Mouse (Mus musculus) gastrocnemius, postnatal 10 days (tissue): ENCODE results near the gene Cep128. TPM values are rescaled to one million over a fixed set of nuclear protein-coding genes. Genes with fewer than 3 reads are reported as not detected.
A peak's percentile ranks its signal among the peaks of the same experiment; 100 is the strongest.
"Not testable (repeated sequence)": the region's sequence is repeated elsewhere in the genome, so short reads cannot be mapped to it uniquely, and the experiment has no call there.

Experiments
- DNase-seq: peaks from one replicate; pipeline ENCODE4 v3.0.0; 2021; ENCODE audit warnings: mixed read lengths
- long read RNA-seq, 2 experiments: library from polyadenylated mRNA; stranded (forward); transcript quantifications; one replicate each; pipeline ENCODE4 v2.0.0; 2021
- total RNA-seq, 2 experiments: library from RNA; stranded (reverse); gene quantifications; 2 replicates each; pipeline ENCODE4 v1.2.3; 2021

Cep128 gene
- 1 to 10 TPM; 5.1 to 6.0 TPM for total RNA-seq
- long read RNA-seq, experiment 1, partial matches to known transcripts, result 1 of 6 reads
- long read RNA-seq, experiment 1, other reads (novel, unspliced or antisense), result 5 of 6 reads
- long read RNA-seq, experiment 2, partial matches to known transcripts, result 0 of 6 reads
- long read RNA-seq, experiment 2, other reads (novel, unspliced or antisense), result 6 of 6 reads

- peak; percentile 87 for DNase-seq
Measured at GRCm38 (mm10) chr12:91384281-91385017, at the start of gene Cep128, which contains the start of gene Tshr. Gene Cep128, minus strand, starts transcription at chr12:91384409. Gene Tshr, plus strand, starts transcription at chr12:91384563.

DNA sequence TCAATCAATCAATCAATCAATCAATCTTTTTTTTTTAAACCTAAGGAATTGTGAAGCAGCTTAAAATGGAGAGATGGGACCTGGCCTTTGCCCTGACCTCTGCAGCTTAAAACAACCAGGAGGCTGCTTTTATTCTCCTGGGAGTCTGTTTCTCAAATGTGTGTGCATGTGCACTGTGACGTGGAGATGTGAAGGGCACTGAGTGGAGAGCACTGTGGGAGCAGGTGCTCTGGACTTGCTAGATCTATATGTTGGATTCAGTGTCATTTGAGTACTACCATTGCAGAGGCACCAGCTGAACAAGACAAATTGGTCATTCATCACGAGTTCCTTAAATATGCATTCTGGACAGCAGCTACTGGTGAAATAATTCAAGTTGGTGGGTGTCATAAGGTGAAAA, 42.9 kb upstream of the Cep128 start:
- no peak for DNase-seq

- no peak for DNase-seq
Measured at GRCm38 (mm10) chr12:91426499-91426898, 42.3 kb upstream of the Cep128 start.

GRCm38 (mm10) chr12:91423125-91423820, 39.1 kb upstream of the Cep128 start:
- peak; percentile 30 for DNase-seq

- no peak for DNase-seq
Measured at GRCm38 (mm10) chr12:91421272-91421671, 37.1 kb upstream of the Cep128 start.

- DNase-seq, result peak; percentile 65
Measured at GRCm38 (mm10) chr12:91418791-91419190, 34.6 kb upstream of the Cep128 start.

- DNase-seq, result no peak
Measured at GRCm38 (mm10) chr12:91416828-91417227, 32.6 kb upstream of the Cep128 start.

DNA sequence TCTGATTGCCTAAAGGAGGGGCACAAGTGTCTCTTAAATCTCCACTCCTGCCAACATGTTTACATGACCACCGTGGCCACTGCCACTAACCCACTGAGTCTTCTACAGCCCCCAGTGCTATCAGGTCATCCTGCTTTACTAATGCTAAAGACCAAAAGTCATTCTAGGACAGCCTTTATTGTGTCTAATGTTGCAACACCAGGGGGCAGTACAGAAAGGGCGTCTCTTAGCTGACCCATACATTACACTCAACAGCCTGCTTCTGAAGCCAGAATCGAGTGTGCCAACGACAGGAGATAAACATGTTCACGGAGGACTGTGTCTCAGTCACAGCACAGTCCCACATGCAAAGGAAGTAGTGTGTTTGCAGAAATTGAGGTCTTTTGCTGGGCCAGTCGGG, 30.9 kb upstream of the Cep128 start:
- DNase-seq, result no peak

GRCm38 (mm10) chr12:91412461-91413182, 28.4 kb upstream of the Cep128 start:
- no peak for DNase-seq

DNA sequence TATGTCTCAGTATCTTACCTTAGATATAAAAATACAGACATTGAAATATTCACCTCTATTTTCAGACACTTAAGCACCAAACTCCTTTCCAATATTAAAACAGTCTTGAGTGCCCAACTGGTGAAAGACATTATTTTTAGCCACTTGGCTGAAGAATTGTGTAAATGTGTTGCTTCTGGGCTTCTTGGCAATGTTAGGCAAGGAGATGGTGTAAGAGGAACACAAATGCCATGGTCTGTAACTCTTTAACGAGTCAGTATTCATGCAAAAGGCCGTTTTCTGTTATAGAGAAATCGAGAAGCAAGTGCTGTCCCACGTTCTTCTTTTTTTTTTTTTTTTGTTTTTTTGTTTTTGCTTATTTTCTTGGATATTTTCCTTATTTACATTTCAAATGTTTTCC, 26.1 kb upstream of the Cep128 start:
- DNase-seq, result no peak

DNA sequence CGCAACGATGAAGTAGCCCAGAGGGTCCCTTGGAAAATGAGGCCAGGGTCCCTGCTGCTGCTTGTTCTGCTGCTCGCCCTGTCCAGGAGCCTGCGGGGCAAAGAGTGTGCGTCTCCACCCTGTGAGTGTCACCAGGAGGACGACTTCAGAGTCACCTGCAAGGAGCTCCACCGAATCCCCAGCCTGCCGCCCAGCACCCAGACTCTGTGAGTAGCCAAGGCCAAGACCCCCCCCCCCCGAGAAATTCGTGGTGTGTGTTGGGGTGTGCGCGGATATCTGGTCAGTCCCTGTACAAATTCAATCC, 16.8 kb upstream of the Cep128 start:
- no peak for DNase-seq

- peak; percentile 70 for DNase-seq
Measured at GRCm38 (mm10) chr12:91400232-91401048, 16.2 kb upstream of the Cep128 start.

GRCm38 (mm10) chr12:91383516-91384264, 519 bp downstream of the Cep128 start:
- no peak for DNase-seq

DNA sequence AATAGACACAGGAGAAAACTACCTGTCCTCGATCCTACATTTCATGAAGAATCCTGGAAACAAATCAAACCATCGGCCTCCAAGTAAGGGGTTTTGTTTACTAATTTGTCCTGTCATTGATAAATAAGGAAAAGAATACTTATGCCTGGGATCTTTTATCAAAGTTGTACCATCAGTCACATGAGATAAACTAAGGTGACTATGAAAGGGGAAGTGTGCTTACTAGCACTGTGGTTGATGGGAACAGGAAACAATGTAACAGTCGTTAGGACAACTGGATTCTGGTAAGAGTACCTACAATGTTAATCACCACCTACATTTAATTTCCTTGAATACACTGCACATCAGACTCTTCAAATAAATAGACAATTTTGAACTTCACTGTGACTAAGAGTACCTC, 15.0 kb downstream of the Cep128 start:
- DNase-seq, result no peak

DNA sequence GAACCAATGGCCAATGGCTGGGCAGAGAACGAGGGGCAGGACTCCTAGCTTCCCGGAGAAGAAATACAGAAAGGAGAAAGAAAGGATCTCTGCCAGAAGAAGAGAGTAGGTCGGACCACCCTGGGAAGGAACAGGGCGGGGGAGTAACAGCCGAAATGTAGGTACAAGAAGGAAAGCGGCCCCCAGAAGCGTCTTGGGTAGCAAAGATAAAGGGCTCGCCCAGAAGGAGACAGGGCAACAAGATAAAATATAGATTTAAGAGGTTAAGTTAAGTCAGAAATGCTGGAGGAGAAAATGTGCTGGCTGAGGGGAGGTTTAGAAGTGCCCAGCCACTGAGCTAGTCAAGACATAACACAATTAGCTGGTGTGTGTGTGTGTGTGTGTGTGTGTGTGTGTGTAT, 30.4 kb downstream of the Cep128 start:
- no peak for DNase-seq

DNA sequence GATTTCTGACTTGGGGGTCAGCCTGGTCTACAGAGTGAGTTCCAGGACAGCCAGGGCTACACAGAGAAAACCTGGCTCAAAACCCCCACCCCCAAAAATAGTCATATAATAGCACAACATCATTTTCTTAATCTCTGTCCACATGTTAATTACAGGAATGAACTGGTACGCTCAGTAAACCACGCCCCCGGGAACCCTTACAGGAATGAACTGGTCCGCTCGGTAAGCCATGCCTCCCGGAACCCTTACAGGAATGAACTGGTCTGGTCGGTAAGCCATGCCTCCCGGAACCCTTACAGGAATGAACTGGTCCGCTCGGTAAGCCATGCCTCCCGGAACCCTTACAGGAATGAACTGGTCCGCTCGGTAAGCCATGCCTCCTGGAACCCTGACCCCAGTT, 45.6 kb downstream of the Cep128 start:
- DNase-seq, result not testable (repeated sequence)

GRCm38 (mm10) chr12:91327527-91327926, 56.7 kb downstream of the Cep128 start:
- no peak for DNase-seq

DNA sequence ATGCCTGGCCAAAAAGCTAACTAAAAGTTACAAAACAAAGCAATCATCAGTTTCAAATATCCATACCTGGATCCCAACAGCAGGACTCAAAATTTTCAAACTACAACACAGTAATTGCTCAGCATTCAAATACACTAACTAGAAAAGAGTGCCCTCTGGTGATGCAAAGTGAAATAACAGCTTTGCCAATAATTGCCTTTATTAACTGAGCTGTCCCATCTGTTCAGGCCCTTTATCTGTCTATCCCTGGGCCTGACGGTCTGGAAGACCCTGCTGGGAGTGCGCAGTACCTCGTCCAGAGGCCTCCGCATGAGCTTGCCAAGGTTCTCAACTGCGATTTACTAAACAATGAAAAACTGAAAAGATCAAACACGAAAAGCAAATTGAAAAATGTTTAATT, 58.1 kb downstream of the Cep128 start:
- no peak for DNase-seq

DNA sequence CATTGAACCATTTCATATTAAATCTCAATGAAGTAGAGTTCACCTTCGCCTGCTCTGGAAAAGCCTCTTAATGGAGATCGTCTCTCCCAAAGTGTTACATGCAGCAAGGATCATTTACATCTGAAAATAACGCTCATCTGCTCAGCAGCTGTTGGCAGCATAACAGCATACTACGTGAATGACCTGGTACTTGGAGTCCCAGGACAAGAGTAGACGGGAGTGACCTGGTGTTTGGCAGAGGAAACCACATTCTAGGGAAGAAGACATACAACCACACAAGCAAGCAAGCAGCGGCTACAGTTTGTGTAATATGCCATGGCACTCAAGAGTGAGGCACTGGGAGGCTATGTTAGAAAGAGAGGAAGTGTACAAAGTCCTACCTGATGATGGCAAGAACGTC, 69.2 kb downstream of the Cep128 start:
- no peak for DNase-seq

DNA sequence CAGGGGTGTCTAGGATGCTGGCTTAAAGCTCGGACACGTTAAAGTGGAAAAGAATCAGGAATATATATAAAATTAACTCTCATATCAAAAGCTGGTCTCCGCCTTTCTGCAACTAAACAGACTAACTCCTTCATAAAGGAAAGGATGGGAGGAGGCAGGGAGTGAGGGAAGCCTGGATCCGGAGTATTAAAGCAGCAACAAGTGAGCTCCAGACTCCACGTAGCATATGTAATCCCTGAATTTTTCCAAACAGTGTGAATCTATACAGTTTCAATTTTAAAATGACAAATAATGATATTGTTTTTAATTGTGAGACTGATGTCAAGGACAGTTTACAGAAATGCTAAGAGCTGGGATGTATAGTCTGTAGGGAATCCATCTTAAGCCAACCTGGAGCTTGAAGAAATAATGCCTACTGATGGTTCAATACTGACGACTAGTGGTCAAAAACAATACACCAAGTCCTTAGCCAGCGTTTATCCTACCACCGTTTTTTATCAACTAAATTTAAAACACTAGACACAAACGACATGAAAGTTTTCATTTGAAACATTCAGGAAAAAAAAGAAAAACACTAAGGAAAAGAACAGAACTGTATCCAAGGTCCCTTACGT, 70.1 kb downstream of the Cep128 start:
- no peak for DNase-seq

GRCm38 (mm10) chr12:91312591-91312990, 71.6 kb downstream of the Cep128 start:
- no peak for DNase-seq
